Mouse (Mus musculus): ENCODE data around the gene 9930022D16Rik.

9930022D16Rik gene

GRCm38 (mm10) chr11:109456261-109456660, 42.5 kb downstream of the 9930022D16Rik start:
- DNase-seq (ENCODE audit: low spot score in 2 of 2): no peak

- DNase-seq (ENCODE audit: low spot score in 2 of 2): no peak
Observed at GRCm38 (mm10) chr11:109458165-109458564, 44.4 kb downstream of the 9930022D16Rik start.

GRCm38 (mm10) chr11:109460586-109460985, 46.9 kb downstream of the 9930022D16Rik start:
- DNase-seq (ENCODE audit: low spot score in 2 of 2): no peak

- DNase-seq (ENCODE audit: low spot score in 2 of 2): no peak
Observed at GRCm38 (mm10) chr11:109465068-109465467, 51.4 kb downstream of the 9930022D16Rik start.

- no peak for DNase-seq (ENCODE audit: low spot score in 2 of 2)
Observed at GRCm38 (mm10) chr11:109466987-109467386, 53.3 kb downstream of the 9930022D16Rik start.

GRCm38 (mm10) chr11:109468133-109468532, 54.4 kb downstream of the 9930022D16Rik start:
- no peak for DNase-seq (ENCODE audit: low spot score in 2 of 2)

All from spleen, postnatal 36 days (tissue).